Mouse (Mus musculus) right cerebral cortex, postnatal 25 days (tissue): Measurements from ENCODE around the gene Col19a1.

Experiments used
- DNase-seq: peaks from one replicate; pipeline ENCODE4 v3.0.0; 2022

Col19a1 gene

DNA sequence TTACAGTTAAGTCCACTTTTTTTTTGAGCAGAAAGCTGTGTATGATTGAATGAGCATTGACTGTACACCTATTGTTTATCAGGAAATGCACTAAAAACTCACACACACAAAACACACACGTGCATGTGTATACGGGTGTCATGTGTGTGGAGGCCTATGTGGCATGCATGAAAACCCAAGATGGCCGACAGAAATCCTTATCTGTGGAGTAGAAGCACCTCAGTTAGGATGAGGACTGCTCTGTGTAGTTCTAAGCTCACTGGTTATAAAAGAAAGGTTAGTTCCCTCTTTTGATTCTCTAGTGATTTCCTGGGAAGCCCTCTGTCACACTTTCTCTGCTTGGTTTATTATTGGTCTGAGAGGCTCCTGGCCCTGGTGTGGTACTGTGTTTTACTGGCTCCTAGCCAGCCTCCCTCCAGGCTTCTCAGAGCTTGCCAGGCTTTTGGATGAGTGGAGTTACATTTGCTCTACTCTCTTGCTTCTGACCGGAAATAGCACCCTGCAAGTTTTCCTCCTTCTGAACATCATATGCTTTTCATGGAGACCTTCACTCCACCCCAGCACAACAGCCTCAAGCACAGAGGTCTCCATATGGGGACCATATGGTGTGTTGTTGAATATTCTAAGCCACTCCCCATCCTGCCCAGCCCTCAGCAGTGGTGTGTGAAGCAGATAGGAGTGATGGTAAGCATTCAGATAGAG is 361.3 kb downstream of the Col19a1 start:
- DNase-seq: peak; percentile 36

DNA sequence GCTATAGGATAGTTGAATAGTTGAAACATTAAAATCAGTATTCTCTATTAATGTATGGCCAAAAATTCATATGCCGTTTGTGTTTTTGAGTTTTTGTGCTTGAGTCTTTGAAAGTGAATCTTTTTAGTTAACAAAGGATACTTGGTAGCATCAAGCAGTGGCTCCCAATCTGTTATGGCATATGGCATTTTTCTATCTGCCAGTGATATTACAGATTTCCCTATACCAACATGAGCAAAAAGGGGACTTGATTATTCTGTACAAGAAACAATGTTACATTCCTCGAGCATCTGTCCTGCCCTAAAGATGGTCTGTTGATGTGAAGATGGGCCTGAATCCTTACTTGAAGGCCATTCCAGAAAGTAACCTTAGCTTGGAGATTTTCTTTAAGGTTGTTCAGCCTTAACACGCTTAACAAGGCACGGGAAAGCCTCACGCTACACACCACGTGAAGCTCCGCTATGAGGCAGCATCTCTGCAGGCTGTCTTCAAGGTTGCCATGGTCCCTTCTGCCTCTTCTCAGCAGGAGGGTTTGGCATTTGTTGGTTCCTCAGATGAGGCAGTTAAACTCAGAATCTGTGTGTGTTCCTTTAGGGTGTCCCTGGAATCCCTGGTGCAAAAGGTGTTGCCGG is 364.2 kb downstream of the Col19a1 start:
- DNase-seq: peak; percentile 32

DNA sequence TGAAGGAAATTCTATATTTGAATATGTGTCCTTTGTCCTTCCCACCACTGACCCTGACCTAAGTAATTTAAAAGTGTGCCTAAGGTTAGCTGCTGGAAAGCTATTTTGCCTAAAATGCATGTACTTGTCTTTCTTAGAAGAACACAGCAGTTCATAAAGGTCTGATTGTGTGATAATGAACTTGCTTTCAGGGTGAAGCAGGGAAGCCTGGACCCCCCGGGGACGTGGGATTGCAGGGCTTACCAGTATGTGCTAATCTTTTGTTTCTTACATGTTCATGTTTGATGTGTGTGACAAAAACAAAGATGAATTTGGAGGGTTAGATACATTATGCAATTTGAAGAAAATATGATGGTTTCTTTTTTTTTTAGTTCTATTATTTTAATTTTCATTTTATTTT is 365.0 kb downstream of the Col19a1 start:
- DNase-seq: no peak

DNA sequence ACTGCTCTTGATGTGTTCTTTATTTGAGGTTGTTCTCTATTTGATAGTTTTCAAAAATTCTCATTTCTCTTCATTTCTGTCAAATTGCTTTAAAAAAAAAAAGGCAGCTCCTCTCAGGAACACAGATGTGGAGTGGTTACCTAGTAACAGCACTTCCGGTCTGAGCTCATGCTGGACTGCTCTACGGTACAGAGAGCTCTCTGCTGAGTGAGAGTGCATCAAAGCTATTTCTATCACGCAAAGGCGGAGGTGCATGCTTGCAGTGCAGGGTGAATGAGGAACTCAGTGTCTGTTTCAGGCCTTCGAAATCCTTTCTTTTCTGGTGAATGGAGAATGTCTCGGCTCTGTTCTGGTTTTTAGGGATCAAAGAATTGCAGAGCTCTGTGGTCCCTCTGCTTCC is 368.2 kb downstream of the Col19a1 start:
- DNase-seq: peak; percentile 23
